Mouse (Mus musculus) A20 (cell line): ENCODE results near the gene Nos1.

Experiments used
- DNase-seq: peaks from one replicate; pipeline ENCODE4 v3.0.0-alpha.2; 2011; ENCODE audit warnings: low read depth, low spot score

The Nos1 gene

GRCm38 (mm10) chr5:117898055-117898806, 117.4 kb downstream of the Nos1 start:
- no peak for DNase-seq

DNA sequence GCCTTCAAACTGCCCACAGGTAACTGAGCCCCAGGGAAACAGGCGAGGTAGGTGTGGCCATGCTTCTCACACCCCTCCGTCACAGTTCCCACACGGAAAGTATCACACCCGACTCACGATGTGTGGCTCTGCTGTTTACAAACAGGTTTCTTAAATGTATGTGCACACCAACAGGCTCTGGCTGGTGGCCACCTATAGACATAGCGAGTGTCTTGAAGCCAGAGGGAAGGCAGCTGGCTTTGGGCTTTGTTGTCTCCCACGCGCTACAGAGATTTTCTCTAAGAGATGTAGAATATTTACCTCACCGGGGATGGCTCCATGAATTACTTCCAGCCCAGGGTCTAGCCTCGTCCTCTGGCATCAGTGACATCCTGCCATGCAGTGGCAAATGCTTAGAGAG, 118.5 kb downstream of the Nos1 start:
- DNase-seq = no peak

DNA sequence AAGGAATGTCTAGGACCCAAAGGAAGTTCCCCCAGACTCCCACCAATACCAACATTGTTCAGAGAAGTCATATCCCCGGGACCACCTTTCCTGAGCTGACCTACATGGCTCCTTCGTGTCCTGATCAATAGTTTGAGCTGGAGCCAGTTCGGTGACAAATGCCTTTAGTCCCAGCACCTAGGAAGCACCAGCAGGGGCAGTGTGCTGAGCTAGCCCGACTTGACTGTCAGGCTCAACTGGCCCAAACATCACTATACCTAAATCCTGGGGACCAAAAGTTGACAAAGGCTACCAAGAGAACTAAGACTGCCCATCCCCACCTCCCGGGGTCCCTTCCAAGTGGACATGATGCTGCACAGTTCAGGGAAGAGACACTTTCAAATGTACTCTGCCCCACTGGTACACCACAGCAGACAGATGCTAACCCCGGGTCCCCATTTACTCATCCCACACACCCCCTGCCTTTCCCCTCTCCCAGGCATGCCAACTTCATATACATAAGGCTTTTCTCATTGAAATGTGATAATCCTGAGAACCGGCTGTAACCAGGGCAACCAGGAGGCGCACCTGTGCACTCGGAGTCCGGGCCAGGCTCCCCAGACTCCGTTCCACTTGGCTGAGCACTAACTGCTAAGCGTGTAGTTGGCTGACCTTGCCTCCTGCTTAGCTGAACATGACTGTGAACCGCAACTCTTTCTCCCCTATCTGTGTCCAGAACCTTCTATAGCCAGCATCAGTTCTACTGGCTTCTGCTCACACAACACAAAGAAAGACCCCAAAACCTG, 120.3 kb downstream of the Nos1 start:
- DNase-seq = peak; percentile 84

GRCm38 (mm10) chr5:117903534-117903933, 122.7 kb downstream of the Nos1 start:
- DNase-seq = no peak

DNA sequence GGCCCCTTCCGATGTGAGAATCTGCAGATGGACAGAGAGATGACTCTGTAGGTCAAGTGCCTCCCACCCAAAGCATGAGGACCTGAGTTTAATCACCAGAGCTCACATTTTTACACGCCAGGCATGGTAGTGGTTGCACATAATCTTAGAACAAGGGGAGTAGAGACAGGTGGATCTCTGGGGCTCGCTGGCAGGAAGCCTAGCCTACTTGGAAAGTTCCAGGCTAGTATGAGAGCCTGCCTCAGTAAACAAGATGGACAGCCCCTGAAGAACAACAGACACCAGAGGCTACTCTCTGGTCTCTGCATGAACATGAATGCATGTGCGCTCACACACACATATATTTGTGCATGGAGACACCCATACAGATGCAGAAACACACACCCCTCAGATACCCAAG, 124.9 kb downstream of the Nos1 start:
- no peak for DNase-seq

DNA sequence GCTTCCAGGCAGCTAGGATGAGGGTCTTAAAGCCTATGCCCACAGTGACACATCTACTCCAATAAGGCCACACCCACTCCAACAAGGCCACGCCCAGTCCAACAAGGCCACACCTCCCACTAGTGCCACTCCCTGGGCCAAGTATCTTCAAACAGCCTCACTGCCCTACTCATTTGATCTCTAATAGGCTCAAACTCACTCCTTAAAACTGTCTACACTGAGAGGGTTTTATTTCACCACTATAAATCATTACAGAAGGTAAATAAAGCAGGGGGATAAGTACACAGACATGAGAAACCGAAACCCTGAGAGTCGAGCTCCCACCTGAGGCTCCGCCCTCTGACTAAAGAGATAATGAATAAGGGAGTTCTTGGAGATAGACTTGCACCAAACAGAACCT, 128.7 kb downstream of the Nos1 start:
- no peak for DNase-seq

DNA sequence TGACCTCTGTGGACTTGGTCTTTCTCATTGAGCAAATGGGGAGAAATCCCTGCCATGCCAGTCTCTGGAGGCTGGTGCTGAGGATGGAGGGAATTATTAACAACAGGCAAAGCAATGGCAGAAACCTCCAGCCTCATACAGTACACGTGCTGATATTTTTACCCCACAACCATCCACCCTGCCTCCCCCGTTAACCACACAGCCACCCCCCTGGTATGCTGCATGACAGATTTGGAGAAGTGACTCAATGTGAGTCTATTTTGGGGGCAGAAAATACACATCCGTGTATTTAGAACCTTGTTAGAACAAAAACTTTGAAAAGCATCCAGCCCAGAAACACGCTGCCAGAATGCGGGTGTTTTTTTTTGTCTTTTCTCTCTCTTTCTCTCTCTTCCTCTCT, 135.5 kb downstream of the Nos1 start:
- DNase-seq = peak; percentile 80

GRCm38 (mm10) chr5:117916906-117917305, 136.1 kb downstream of the Nos1 start:
- DNase-seq = peak; percentile 37

DNA sequence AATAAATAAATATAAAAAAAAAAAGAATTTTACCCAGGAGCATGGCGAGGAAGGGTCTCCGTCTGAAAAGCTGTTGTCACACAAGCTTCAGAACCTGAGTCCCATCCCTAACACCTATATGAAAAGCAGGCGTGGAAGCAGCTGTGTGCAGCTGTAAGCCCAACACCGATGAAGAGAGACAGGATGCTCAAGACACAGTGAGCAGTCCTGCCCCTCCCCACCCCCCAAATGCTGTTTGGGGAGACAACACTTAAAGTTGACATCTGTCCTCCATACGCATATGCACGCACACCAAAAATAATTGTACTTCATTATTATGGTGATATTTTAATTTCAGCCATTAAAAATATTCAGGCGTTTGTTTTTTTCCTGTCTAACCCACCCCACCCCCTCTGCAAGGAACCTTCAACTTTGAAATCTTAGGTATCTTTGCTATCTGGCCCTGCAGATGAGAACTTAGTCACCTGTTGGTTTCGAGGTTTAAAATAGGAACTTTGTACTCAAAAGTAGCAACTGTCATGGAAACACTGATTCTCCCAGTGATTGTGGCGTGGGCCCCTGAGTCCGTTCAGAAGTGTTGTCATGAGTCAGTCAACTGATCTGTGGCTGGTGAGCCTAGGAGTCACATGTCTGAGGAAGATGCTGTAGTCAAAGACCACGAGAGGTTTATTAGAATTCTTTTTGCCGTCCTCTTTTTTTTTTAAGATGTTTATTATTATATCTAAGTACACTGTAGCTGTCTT, 141.1 kb downstream of the Nos1 start:
- peak; percentile 57 for DNase-seq

- no peak for DNase-seq
These were observed 142.9 kb downstream of the Nos1 start for GRCm38 (mm10) chr5:117923688-117924087.

DNA sequence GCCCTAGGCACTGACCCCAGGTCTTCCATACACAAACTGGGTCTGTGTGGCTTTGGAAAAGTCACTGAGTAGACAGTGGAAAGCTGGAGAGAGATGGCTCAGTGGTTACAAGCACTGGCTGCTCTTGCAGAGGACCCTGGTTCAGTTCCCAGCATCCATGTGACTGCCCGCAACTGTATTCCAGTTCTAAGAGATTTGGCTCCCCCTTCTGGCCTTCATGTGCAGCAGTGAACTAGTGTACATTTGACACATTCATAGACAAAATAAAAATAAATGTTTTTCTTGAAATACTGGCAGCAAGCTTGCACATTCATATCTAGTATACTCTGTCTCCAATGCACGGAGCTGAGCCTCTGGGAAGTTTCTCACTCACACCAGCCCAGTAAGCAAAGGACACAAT, 147.7 kb downstream of the Nos1 start:
- DNase-seq = peak; percentile 25

- DNase-seq = no peak
These were observed 151.4 kb downstream of the Nos1 start for GRCm38 (mm10) chr5:117932222-117932621.

- DNase-seq = peak; percentile 83
These were observed 152.0 kb downstream of the Nos1 start for GRCm38 (mm10) chr5:117932862-117933261.

DNA sequence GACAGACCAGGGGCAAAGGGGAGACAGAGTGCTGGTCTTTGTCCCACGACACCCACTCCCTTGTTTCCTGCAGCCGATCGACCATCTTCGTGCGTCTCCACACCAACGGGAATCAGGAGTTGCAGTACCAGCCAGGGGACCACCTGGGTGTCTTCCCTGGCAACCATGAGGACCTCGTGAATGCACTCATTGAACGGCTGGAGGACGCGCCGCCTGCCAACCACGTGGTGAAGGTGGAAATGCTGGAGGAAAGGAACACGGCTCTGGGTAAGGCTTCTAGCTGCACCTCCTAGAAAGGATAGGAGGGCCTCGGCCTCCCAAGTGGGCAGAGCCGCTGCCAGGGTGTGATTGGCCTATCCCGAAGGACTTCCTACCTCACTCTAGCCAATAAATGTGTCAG, 155.5 kb downstream of the Nos1 start:
- DNase-seq = no peak

DNA sequence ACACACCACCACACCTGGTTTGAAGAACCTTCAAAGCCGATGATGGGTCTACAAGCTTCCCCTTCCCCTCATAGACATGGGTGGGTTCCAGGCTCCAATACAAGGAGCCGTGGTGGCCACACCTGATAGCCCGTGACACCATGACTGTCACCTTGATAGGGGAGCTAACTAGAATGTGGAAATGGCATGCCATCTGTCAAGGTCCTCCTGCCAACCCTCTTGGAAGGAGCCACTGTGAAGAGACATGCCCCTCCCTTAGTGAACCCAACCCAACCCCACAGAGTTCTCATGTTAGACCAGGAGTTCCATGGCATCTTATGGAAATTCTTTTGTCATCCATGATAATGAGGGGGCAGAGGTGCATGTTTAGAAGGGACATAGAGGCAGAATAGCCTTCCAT, 156.4 kb downstream of the Nos1 start:
- DNase-seq = no peak

- peak; percentile 84 for DNase-seq
These were observed 157.3 kb downstream of the Nos1 start for GRCm38 (mm10) chr5:117938182-117938581.

DNA sequence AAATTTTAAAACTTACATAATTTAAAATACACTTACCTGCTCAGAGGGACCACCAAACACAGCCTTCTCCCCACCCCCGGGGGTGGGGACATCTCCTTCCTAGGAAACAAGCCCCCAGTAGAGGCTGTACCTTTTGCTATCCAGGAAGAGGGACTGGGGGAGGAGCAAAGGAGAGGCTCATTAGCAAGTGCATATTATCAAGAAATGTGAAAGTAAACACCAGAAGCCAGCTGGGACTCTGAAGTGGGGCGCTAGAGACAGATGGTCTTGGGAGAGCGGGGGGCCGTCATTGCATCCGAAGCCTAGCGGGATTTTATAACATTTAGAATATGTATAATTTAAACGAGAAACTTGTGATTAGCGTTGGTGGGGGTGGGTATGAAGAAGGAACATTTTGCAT, 158.6 kb downstream of the Nos1 start:
- DNase-seq = no peak

- no peak for DNase-seq
These were observed 160.7 kb downstream of the Nos1 start for GRCm38 (mm10) chr5:117941552-117941951.

DNA sequence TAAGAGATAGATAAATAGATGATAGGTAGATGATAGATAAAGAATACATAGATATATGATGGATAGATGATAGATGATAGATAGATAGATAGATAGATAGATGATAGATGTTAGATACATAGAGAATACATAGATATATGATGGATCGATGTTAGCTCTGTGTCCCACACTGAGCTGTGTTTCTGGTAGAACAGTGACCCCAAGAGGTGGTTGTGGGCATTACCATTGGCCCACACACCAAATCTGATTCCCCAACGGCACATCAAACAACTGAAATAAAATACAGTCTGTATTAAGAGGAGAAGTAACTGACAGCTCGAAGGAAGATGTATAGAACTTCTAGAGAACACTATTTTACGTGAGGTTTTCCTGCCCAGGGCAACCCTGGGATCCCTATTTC, 165.8 kb downstream of the Nos1 start:
- peak; percentile 55 for DNase-seq

GRCm38 (mm10) chr5:117949393-117949792, 168.6 kb downstream of the Nos1 start:
- no peak for DNase-seq

DNA sequence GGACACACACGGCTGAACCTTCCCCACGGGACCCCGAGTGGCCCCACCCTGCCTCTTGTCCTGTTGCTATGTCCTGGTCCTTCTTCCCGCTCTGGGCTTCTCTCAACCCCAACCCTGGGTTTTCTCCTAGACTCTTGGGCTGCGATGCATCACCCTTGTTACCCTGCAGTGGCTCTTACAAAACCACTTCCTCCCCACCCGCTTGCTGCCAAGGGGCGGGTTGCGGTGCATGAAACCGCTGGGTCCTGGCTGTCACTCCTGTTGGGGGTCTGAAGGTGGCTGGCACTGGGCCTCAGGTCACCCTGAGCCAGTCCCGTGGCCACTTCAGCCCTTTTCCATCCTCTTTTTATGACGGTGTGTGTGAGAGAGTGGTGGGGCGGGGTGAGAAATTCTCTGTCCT, 173.1 kb downstream of the Nos1 start:
- DNase-seq = no peak

DNA sequence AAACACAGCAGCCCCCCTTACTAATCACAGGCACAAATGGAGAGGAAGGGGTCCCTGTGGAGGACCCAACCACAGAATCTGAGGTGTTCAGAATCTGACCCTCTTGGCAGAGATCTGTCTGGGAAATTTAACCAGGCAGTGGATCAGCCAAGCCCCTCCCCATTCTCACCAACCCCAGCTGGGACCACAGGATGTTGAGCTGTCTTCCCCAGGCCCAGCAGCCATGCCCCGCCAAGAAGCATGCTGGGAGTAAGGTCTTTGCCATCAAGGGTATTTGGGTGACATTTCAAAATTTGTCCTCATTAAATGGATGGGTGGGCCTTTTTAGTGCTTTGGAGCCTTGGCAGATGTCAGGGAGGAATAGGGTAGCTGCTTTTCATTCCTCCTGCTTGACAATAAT, 173.6 kb downstream of the Nos1 start:
- DNase-seq = no peak
